Mouse (Mus musculus) intestine, embryonic 15.5 days (tissue): ENCODE results near the gene Ndufa4l2. TPM values are rescaled to one million over a fixed set of nuclear protein-coding genes. Genes with fewer than 3 reads are reported as not detected.

ENCODE experiments used
- ATAC-seq: fragments of 200-750 bp; cut with Nextera tagmentation; 2 replicates; pipeline ENCODE4 v1.8.0; 2017; ENCODE audit warnings: moderate TSS enrichment, moderate library complexity
- H3K27ac ChIP-seq: fragments of 300-500 bp; sonication (generic); 2 replicates; pipeline ENCODE4 v1.5.1; 2015; ENCODE audit warnings: mild to moderate bottlenecking, inconsistent platforms
- H3K27me3 ChIP-seq: fragments of 300-500 bp; sonication (generic); replicated peaks from 2 replicates; pipeline ENCODE4 v1.6.1; 2015; ENCODE audit warnings: inconsistent platforms
- H3K36me3 ChIP-seq: fragments of 300-500 bp; sonication (generic); 2 replicates; pipeline ENCODE4 v1.6.1; 2015; ENCODE audit warnings: inconsistent platforms
- H3K4me1 ChIP-seq: fragments of 300-500 bp; sonication (generic); replicated peaks from 2 replicates; pipeline ENCODE4 v1.6.1; 2015; ENCODE audit warnings: inconsistent platforms
- H3K4me2 ChIP-seq: fragments of 300-500 bp; sonication (generic); replicated peaks from 2 replicates; pipeline ENCODE4 v1.6.1; 2015; ENCODE audit warnings: mild to moderate bottlenecking, inconsistent platforms
- H3K4me3 ChIP-seq: fragments of 300-500 bp; sonication (generic); replicated peaks from 2 replicates; pipeline ENCODE4 v1.5.1; 2015; ENCODE audit warnings: inconsistent platforms
- H3K9ac ChIP-seq: fragments of 300-500 bp; sonication (generic); 2 replicates; pipeline ENCODE4 v1.6.1; 2015; ENCODE audit warnings: inconsistent platforms
- H3K9me3 ChIP-seq: fragments of 300-500 bp; sonication (generic); 2 replicates; pipeline ENCODE4 v1.6.1; 2016; ENCODE audit warnings: inconsistent platforms
- WGBS: fragments of 180-500 bp; shearing (Covaris S2); methylation state at CpG from one replicate; pipeline ENCODE4 v1.1.7; 2015; 5-methylcytosine and 5-hydroxymethylcytosine counted together
- polyA plus RNA-seq: library from polyadenylated mRNA; unstranded; fragments of >200 nt; fragmentation: Nextera tagmentation; extraction: Ambion mirVana; gene quantifications from 2 replicates; pipeline ENCODE4 v1.2.1, GENCODE M21; 2015

The Ndufa4l2 gene
- 52.7 and 53.8 TPM in 2 replicates for polyA plus RNA-seq

DNA sequence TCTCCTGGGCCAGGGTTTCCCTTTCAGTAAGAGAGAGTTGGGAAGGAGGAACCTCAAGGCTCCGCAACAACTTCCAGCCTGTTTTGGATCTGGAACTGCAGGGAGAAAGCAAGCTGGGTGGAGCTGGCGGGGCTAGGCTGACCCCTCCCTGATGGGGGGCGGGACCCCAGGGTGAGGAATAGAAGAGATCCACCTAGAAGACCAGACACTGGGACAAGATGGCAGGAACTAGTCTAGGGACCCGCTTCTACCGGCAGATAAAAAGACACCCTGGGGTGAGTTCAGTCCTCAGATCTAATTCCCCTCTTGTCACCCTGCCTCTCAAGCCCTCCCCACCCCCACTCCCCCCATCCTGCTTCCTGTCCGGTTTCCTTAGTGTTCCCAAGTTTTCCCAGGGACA is at the start of gene Ndufa4l2:
Gene Ndufa4l2 (plus strand): TSS at position 204 of the 400 bp plus-strand sequence.
- no peak for ATAC-seq
- Histone ChIP-seq H3K27ac (peak within 1 kb of the TSS; percentile 52), H3K9ac (0 out of 2 replicates have a peak within 1 kb of the TSS, but pooled peaks have one; percentile 24), H3K9me3 (no peaks in the 10 kb centered on the region), H3K4me1 (peaks cover 70% of the 10 kb centered on the region), H3K4me3 (peak within 1 kb of the TSS; percentile 16), H3K36me3 (peaks cover 18% of the 10 kb centered on the region), H3K27me3 (peaks cover 58% of the 10 kb centered on the region), H3K4me2 (peak within 1 kb of the TSS; percentile 99)
- 19% methylated on average over 6 of the region's 6 CpGs for WGBS

DNA sequence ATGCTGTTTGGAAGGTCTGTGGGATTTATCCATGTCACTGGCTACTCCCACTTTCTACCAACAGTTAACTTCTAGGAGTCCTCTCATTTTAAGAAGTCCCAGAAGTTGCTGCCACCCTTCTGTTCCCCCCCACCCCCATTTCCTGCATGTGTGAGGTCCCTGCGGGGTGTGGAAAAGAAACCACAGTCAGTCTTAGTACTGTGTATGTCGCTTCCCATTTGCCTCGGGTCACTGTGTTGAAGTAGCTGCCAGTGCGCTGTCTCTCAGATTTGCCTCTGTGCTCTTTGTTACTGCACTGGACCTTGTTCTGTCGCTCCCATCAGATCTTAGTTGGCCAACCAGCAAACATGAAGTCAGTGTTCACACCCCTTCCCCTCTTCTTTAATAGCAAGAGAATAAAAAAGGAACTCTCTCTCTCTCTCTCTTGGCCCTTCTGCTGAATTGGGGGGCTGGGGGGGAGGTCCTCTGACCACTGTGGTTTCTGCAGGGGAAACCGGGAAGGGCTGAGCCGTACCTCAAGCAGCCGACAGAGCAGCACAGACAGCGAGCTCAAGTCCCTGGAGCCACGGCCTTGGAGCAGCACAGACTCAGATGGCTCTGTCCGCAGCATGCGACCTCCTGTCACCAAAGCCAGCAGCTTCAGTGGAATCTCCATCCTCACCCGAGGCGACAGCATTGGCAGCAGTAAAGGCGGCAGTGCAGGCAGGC is 43.3 kb upstream of the Ndufa4l2 start:
- no peak overlapping the region for H3K9ac ChIP-seq
- H3K4me3 ChIP-seq: no peak overlapping the region
- no peaks in the 10 kb centered on the region for H3K27me3 ChIP-seq
- 0 out of 2 replicates have a peak, but pooled peaks cover 4% of the 10 kb centered on the region for H3K4me1 ChIP-seq
- H3K36me3 ChIP-seq: peaks cover 11% of the 10 kb centered on the region
- H3K4me2 ChIP-seq: no peak overlapping the region
- 0 out of 2 replicates have a peak overlapping the region, but pooled peaks have one; percentile 27 for H3K27ac ChIP-seq
- no peak for ATAC-seq
- H3K9me3 ChIP-seq: no peaks in the 10 kb centered on the region
- 58% methylated on average over 15 of the region's 15 CpGs for WGBS

DNA sequence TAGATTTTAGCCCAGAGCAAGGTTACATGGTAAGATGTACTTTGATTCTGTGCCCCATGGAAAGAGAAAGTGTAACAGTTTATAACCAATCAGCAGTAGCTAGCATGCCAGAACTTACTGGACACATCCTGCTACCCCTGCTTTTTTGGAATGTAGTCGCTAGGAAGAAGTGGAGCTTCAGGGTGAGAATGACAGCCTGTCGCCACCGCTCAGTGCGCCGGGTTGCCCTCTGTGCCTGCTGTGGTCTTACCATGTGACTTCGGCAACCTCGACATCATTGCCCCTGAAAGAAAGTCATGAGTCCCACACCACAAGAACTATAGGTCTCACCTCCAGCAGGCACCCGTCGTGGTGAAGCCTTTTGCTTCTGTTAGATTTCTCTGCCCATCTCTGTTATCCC is 42.0 kb upstream of the Ndufa4l2 start:
- H3K27ac ChIP-seq: no peak overlapping the region
- peaks cover 11% of the 10 kb centered on the region for H3K36me3 ChIP-seq
- H3K9ac ChIP-seq: no peak overlapping the region
- no peaks in the 10 kb centered on the region for H3K9me3 ChIP-seq
- H3K4me3 ChIP-seq: no peak overlapping the region
- no peak overlapping the region for H3K4me2 ChIP-seq
- H3K4me1 ChIP-seq: 0 out of 2 replicates have a peak, but pooled peaks cover 4% of the 10 kb centered on the region
- no peak for ATAC-seq
- H3K27me3 ChIP-seq: no peaks in the 10 kb centered on the region
- WGBS: 86% methylated on average over 9 of the region's 9 CpGs

GRCm38 (mm10) chr10:127475175-127475574 is 39.6 kb upstream of the Ndufa4l2 start:
- H3K4me1 ChIP-seq: 0 out of 2 replicates have a peak, but pooled peaks cover 4% of the 10 kb centered on the region
- no peaks in the 10 kb centered on the region for H3K27me3 ChIP-seq
- H3K4me3 ChIP-seq: no peak overlapping the region
- no peak overlapping the region for H3K9ac ChIP-seq
- H3K27ac ChIP-seq: no peak overlapping the region
- H3K4me2 ChIP-seq: no peak overlapping the region
- no peaks in the 10 kb centered on the region for H3K9me3 ChIP-seq
- no peak for ATAC-seq
- peaks cover 11% of the 10 kb centered on the region for H3K36me3 ChIP-seq
- 96% methylated on average over 4 of the region's 4 CpGs for WGBS

DNA sequence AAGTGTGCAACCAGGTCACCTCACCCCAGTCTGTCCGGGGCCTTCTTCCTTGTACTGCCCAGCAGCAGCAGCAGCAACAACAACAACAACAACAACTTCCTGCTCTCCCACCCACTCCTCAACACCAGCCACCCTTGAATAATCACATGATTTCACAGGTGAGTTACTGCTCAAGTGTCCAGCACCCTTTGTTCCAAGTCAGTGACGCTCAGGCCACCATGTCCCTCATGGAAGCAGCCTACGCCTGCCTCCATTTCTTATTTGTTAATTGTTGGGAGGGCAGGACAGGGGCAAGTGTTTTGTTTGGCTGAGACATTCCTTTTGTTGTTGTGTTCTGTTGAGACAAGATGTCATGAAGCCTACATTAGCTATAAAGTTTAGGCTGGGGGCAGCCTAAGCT is 38.2 kb upstream of the Ndufa4l2 start:
- H3K27ac ChIP-seq: no peak overlapping the region

GRCm38 (mm10) chr10:127477301-127477700 is 37.5 kb upstream of the Ndufa4l2 start:
- no peaks in the 10 kb centered on the region for H3K27me3 ChIP-seq
- no peaks in the 10 kb centered on the region for H3K9me3 ChIP-seq
- H3K36me3 ChIP-seq: peaks cover 4% of the 10 kb centered on the region
- ATAC-seq: no peak
- WGBS: 91% methylated on average over 7 of the region's 7 CpGs
- H3K4me1 ChIP-seq: no peaks in the 10 kb centered on the region
- no peak overlapping the region for H3K4me2 ChIP-seq
- H3K4me3 ChIP-seq: no peak overlapping the region
- no peak overlapping the region for H3K9ac ChIP-seq
- no peak overlapping the region for H3K27ac ChIP-seq

More for the DNA sequence above, 38.2 kb upstream of the Ndufa4l2 start:
- no peaks in the 10 kb centered on the region for H3K27me3 ChIP-seq
- no peak overlapping the region for H3K4me3 ChIP-seq
- H3K9me3 ChIP-seq: no peaks in the 10 kb centered on the region
- H3K9ac ChIP-seq: no peak overlapping the region
- no peak for ATAC-seq
- H3K4me2 ChIP-seq: no peak overlapping the region
- 0 out of 2 replicates have a peak, but pooled peaks cover 3% of the 10 kb centered on the region for H3K4me1 ChIP-seq
- WGBS: 86% methylated on average over 3 of the region's 3 CpGs
- peaks cover 8% of the 10 kb centered on the region for H3K36me3 ChIP-seq

DNA sequence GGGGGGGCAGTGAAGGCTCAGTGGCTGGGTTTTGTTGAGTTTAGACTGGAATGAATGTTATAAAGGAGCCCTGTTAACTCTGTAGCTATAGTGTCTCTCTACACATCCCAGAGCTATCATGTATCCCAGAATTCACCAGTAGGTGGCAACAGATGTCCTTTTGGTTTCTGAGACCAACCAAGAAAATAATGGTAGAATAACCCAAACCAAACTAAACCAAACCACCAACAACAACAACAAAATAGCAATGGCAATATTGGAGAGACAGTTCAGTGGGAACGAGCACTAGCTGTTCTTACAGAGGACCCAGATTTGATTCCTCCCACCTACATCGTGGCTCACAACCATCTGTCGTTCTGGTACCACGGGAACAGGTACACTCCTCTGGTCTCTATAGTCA is 35.6 kb upstream of the Ndufa4l2 start:
- ATAC-seq: no peak
- Histone ChIP-seq H3K9ac (no peak overlapping the region), H3K4me3 (no peak overlapping the region), H3K9me3 (no peaks in the 10 kb centered on the region), H3K4me1 (no peaks in the 10 kb centered on the region), H3K27me3 (no peaks in the 10 kb centered on the region), H3K4me2 (no peak overlapping the region), H3K27ac (no peak overlapping the region), H3K36me3 (peaks cover 2% of the 10 kb centered on the region; the same call in 1 of the 2 replicates)
- WGBS: 97% methylated on average over 4 of the region's 4 CpGs

DNA sequence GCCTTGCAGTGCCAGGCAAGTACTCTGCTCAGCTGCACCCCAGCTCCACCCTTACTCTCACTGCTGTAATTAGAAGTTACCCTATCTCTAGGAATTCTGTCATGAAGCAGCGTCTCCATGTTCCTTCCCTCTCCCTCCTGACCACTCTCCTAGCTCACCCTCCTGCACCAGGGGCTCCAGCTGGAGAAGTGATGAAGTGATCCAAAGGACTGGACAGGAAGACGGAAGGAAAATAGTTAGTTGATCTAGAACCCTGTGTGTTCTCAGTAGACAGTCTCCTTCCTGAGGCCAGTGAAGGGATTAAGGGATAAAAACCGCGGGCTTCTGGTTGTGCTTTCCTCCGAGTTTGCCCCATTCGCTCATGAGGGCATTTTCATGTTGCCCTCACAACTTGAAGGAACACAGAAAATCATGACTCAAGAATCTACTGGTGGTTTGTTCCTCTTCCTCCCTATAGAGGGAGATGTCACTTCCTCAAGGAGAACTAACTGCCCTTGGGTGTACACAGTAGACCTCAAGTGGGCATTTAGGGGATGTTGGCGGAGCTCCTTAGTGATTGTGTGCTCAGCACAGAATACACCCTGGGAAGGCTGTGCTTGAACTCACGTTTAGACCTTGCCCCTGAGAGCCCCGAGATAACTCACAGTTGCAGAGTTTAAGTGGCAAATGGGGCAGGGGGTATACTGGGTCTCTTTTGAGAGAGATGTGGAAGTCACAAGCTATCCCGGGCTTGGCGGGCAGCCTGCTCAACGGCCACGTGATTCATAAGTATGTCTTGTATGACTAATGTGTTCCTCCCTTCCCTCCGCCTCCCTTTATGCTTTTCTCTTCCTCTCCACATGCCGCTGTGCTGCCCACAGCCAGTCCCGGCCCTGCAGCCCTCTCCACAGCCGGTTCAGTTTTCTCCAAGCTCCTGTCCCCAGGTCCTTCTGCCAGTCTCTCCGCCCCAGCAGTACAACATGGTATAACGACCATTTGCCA is 33.6 kb upstream of the Ndufa4l2 start:
- Histone ChIP-seq H3K36me3 (peaks cover 13% of the 10 kb centered on the region), H3K9ac (no peak overlapping the region), H3K4me2 (no peak overlapping the region), H3K27me3 (no peaks in the 10 kb centered on the region), H3K27ac (no peak overlapping the region), H3K9me3 (no peaks in the 10 kb centered on the region), H3K4me1 (no peaks in the 10 kb centered on the region), H3K4me3 (no peak overlapping the region)
- ATAC-seq: peak; percentile 55; the same call in 1 of the 2 replicates
- 72% methylated on average over 19 of the region's 19 CpGs for WGBS

DNA sequence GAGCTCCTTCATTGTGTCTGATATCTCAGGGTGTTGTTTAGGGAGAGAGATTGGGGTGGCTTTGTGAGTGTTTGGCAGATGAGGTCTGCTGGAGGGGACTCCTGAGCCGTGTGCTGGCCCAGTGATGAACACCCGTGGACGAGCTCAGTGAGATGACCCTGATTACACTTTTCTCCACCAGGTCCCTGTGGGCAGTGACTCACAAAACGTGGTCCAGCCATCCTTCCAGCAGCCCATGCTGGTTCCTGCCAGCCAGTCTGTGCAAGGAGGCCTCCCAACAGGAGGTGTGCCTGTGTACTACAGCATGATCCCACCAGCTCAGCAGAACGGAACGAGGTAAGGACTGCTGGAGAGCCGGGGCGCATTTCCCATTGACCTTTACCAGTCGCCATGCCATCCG is 29.5 kb upstream of the Ndufa4l2 start:
- WGBS: 89% methylated on average over 10 of the region's 10 CpGs
- H3K36me3 ChIP-seq: peaks cover 13% of the 10 kb centered on the region
- ATAC-seq: no peak

DNA sequence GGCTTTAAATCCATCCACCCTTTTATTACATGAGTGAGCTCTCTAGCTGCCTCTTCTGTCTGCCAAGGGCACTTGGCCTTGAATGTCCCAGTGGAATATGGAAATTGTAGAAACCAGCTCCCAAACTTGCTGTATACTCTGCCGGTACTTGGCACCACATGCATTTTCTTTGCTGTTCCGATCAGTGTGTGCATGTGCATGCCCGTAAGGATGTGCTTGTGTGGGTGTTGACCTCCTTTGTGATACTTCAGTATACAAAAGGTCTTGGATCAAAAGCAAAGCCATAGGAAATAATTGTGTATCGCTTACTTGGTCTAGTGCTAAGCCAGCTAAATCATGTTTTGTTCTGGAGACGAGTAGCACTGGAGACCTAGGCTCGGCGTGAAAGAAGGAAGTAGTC is 25.9 kb upstream of the Ndufa4l2 start:
- Histone ChIP-seq H3K4me1 (no peaks in the 10 kb centered on the region), H3K4me2 (no peak overlapping the region), H3K27me3 (no peaks in the 10 kb centered on the region), H3K27ac (no peak overlapping the region), H3K9ac (no peak overlapping the region), H3K4me3 (no peak overlapping the region), H3K36me3 (peaks cover 23% of the 10 kb centered on the region), H3K9me3 (no peaks in the 10 kb centered on the region)
- no peak for ATAC-seq
- WGBS: 93% methylated on average over 7 of the region's 7 CpGs

More for the DNA sequence above, 29.5 kb upstream of the Ndufa4l2 start:
- Histone ChIP-seq H3K4me2 (no peak overlapping the region), H3K27ac (no peak overlapping the region), H3K27me3 (no peaks in the 10 kb centered on the region), H3K4me1 (no peaks in the 10 kb centered on the region), H3K9me3 (no peaks in the 10 kb centered on the region), H3K9ac (no peak overlapping the region), H3K4me3 (no peak overlapping the region)

DNA sequence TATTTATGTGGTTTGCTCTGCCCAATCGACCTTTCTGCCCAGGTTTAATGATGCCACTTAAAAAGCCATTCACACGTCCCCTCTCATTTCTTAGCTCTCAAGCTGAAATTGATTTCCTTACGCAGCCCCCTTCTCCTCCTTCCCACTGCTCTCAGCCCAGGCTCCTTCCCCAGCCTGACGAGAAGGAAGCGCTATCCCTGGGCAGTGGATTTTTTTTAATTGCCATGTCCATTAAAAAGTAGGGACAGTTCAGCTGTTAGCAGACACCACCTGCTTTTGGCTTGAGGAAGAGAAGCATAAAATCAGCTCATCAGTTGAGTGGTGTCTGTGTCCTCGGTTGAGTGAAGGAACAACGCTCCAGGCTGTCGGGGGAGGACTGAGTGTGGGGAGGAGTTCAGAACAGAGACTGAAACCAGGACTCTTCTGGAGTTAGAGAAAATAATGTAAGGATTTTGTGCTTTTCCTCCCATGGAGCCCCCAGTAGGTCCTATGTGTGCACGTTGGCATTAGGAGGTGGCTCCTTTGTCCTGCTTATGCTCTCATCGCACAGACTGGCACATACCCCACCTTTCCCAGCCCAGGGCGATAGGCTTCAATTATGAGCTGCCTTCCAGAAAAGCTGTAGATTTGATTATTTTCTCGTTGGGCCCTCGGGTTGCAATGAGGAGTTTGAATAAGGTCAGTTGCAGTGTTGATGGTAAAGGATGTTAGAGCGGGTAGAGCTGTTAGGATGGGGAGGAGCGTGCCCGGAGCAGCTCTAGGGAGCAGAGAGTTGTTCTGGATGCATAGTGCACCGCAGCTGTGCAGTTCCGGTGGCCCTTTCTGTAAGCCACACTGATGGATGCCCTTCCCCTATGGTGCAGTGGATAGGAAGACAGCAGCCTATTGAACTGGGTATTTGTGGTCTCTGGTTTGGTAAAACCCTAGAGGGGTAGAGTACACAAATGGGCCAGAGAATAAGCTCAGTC is 24.3 kb upstream of the Ndufa4l2 start:
- Histone ChIP-seq H3K4me3 (no peak overlapping the region), H3K9me3 (no peaks in the 10 kb centered on the region), H3K27ac (no peak overlapping the region), H3K4me2 (no peak overlapping the region), H3K9ac (no peak overlapping the region), H3K27me3 (no peaks in the 10 kb centered on the region), H3K4me1 (no peaks in the 10 kb centered on the region), H3K36me3 (peaks cover 25% of the 10 kb centered on the region)
- no peak for ATAC-seq
- 82% methylated on average over 18 of the region's 18 CpGs for WGBS
